Mouse (Mus musculus) embryonic facial prominence, embryonic 13.5 days (tissue): ENCODE measurements at regions not wholly inside any gene's neighbourhood (a gene's known extent, or its start where the extent isn't known, plus 50 kb on each side); places are given as distances from the start of the nearest gene placed in this dataset.
"Not testable (repeated sequence)": the region's sequence is repeated elsewhere in the genome, so short reads cannot be mapped to it uniquely, and the experiment has no call there.

Experiments
- ATAC-seq: fragments of 200-750 bp; cut with Nextera tagmentation; 2 replicates; pipeline ENCODE4 v1.8.0; 2017; ENCODE audit warnings: low read depth; ENCODE audit not compliant: insufficient number of reproducible peaks, insufficient read depth, low FRiP score, low TSS enrichment
- H3K27ac ChIP-seq: fragments of 300-500 bp; sonication (generic); 2 replicates; pipeline ENCODE4 v1.5.1; 2015; ENCODE audit warnings: moderate library complexity, mild to moderate bottlenecking, inconsistent platforms
- H3K27me3 ChIP-seq: fragments of 300-500 bp; sonication (generic); 2 replicates; pipeline ENCODE4 v1.6.1; 2015; ENCODE audit warnings: mild to moderate bottlenecking, inconsistent platforms
- H3K36me3 ChIP-seq: fragments of 300-500 bp; sonication (generic); 2 replicates; pipeline ENCODE4 v1.6.1; 2015; ENCODE audit warnings: mild to moderate bottlenecking, inconsistent platforms
- H3K4me1 ChIP-seq: fragments of 300-500 bp; sonication (generic); 2 replicates; pipeline ENCODE4 v1.6.1; 2015; ENCODE audit warnings: inconsistent platforms
- H3K4me2 ChIP-seq: fragments of 300-500 bp; sonication (generic); 2 replicates; pipeline ENCODE4 v1.6.1; 2015; ENCODE audit warnings: moderate library complexity, mild to moderate bottlenecking, inconsistent platforms
- H3K4me3 ChIP-seq: fragments of 300-500 bp; sonication (generic); 2 replicates; pipeline ENCODE4 v1.5.1; 2015; ENCODE audit warnings: mild to moderate bottlenecking, inconsistent platforms
- H3K9ac ChIP-seq: fragments of 300-500 bp; sonication (generic); 2 replicates; pipeline ENCODE4 v1.6.1; 2015; ENCODE audit warnings: mild to moderate bottlenecking, inconsistent platforms
- H3K9me3 ChIP-seq: fragments of 300-500 bp; sonication (generic); 2 replicates; pipeline ENCODE4 v1.6.1; 2016; ENCODE audit warnings: inconsistent platforms
- WGBS: fragments of 180-500 bp; shearing (Covaris S2); methylation state at CpG from one replicate; pipeline ENCODE4 v1.1.7; 2015; ENCODE audit warnings: mixed read lengths; 5-methylcytosine and 5-hydroxymethylcytosine counted together

DNA sequence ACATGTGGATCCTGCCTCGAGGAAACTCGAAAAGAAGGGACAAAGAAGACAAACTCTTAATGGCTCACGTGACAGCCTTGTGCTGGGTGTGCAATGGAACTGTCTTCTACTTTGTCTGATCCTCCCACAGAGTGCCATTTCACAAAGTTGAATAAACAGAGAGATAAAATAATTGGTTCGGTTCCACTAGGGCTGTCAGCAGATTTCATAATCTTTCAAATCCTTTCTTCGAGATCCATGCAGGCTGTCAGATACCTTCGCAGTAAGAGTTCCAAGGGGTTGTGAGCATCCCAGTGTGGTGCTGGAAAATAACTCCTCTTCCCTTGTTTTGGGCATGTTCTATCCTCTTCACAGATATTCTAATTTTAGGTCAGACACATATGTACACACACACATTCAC, 532.1 kb downstream of the Ets1 start:
- ATAC-seq, result no peak
- 75% methylated on average over 6 of the region's 6 CpGs for WGBS
- Histone ChIP-seq H3K4me3 (no peak overlapping the region), H3K4me2 (no peak overlapping the region), H3K27ac (no peak overlapping the region), H3K9ac (no peak overlapping the region), H3K36me3 (no peaks in the 10 kb centered on the region), H3K27me3 (peaks cover 15% of the 10 kb centered on the region; the same call in 1 of the 2 replicates), H3K4me1 (0 out of 2 replicates have a peak, but pooled peaks cover 3% of the 10 kb centered on the region), H3K9me3 (no peaks in the 10 kb centered on the region)

DNA sequence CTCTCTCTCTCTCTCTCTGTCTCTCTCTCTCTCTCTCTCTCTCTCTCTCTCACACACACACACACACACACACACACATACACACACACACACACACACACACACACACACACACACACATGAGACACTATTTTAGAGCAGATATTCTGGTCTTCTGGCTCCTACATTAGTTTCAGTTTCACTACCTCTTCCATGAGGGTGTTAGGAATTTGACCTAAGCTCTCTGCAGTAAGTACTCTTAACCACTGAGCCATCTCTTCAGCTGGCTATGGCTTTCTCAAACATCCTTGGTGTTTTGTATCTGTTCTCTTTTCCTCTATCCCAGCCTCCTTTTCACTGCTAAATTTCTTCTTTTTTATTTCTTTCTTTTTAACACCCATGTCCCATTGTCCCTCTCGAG, 533.1 kb downstream of the Ets1 start:
- not testable (repeated sequence) for H3K9ac ChIP-seq, H3K4me1 ChIP-seq

DNA sequence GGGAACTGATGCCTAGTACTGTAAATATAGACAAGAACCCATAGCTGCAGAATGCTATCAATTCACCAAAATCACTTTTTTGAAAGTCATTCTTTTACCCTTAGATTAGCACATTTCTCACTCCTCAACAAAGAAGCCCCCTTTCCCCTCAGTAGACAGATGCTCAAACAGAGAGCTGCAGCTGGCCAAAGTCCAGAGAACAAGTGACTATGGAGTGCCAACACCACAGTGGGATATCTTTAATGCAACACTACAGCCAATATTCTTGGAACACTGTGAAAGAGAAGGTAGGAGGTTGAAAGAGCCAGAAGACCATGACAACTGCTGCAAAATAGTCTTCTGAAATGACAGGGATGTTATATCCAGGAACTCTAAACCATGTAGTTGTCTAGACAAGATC, 544.0 kb downstream of the Ets1 start:
- H3K4me3 ChIP-seq, result no peak overlapping the region
- no peak overlapping the region for H3K27ac ChIP-seq
- 0 out of 2 replicates have a peak, but pooled peaks cover 4% of the 10 kb centered on the region for H3K27me3 ChIP-seq
- no peak overlapping the region for H3K9ac ChIP-seq
- H3K9me3 ChIP-seq, result no peaks in the 10 kb centered on the region
- H3K4me1 ChIP-seq, result no peaks in the 10 kb centered on the region
- H3K4me2 ChIP-seq, result no peak overlapping the region
- no peaks in the 10 kb centered on the region for H3K36me3 ChIP-seq
- no peak for ATAC-seq

More for the DNA sequence above, 533.1 kb downstream of the Ets1 start:
- ATAC-seq, H3K36me3 ChIP-seq, H3K4me2 ChIP-seq, H3K4me3 ChIP-seq, H3K9me3 ChIP-seq, H3K27ac ChIP-seq: not testable (repeated sequence)
- H3K27me3 ChIP-seq, result peaks cover 15% of the 10 kb centered on the region; the same call in 1 of the 2 replicates
- 88% methylated on average over 1 of the region's 1 CpGs for WGBS

DNA sequence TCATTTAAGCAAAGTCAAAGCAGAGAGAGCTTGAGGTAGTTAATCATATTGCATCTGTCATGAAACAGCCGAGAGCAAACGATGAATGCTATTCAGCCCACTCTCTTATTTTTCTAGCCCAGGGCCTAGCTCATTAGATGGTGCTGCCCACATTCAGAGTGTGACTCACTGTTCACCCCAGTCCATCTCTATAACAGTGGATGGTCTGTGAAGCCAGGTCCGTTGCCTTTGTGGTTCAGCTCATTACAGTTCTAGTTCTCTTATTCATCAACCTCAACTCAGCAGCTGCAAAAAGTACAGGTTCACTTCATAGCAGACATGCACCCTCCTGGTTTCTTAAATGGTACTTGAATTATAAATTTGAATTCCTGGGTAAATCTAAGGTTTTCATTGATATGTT, 551.2 kb downstream of the Ets1 start:
- H3K4me2 ChIP-seq, result no peak overlapping the region
- no peaks in the 10 kb centered on the region for H3K27me3 ChIP-seq
- WGBS, result 76% methylated on average over 3 of the region's 3 CpGs
- no peak overlapping the region for H3K9ac ChIP-seq
- no peak for ATAC-seq
- H3K36me3 ChIP-seq, result no peaks in the 10 kb centered on the region
- no peaks in the 10 kb centered on the region for H3K4me1 ChIP-seq
- no peaks in the 10 kb centered on the region for H3K9me3 ChIP-seq
- H3K27ac ChIP-seq, result no peak overlapping the region
- H3K4me3 ChIP-seq, result no peak overlapping the region

GRCm38 (mm10) chr9:33209083-33209482, 573.1 kb downstream of the Ets1 start:
- Histone ChIP-seq H3K4me3 (no peak overlapping the region), H3K4me1 (no peaks in the 10 kb centered on the region), H3K9me3 (no peaks in the 10 kb centered on the region), H3K27me3 (no peaks in the 10 kb centered on the region), H3K4me2 (no peak overlapping the region), H3K9ac (no peak overlapping the region), H3K27ac (no peak overlapping the region), H3K36me3 (no peaks in the 10 kb centered on the region)
- 68% methylated on average over 2 of the region's 2 CpGs for WGBS
- no peak for ATAC-seq

GRCm38 (mm10) chr9:33214523-33214922, 578.5 kb downstream of the Ets1 start:
- Histone ChIP-seq H3K4me3 (no peak overlapping the region), H3K36me3 (no peaks in the 10 kb centered on the region), H3K9me3 (no peaks in the 10 kb centered on the region), H3K9ac (no peak overlapping the region), H3K4me1 (no peaks in the 10 kb centered on the region), H3K27me3 (no peaks in the 10 kb centered on the region), H3K4me2 (no peak overlapping the region), H3K27ac (no peak overlapping the region)
- WGBS, result 55% methylated on average over 1 of the region's 1 CpGs
- ATAC-seq, result no peak

- 79% methylated on average over 4 of the region's 4 CpGs for WGBS
- Histone ChIP-seq H3K9me3 (no peaks in the 10 kb centered on the region), H3K4me3 (no peak overlapping the region)
Observed at GRCm38 (mm10) chr9:33220981-33221380, 585.0 kb downstream of the Ets1 start.

DNA sequence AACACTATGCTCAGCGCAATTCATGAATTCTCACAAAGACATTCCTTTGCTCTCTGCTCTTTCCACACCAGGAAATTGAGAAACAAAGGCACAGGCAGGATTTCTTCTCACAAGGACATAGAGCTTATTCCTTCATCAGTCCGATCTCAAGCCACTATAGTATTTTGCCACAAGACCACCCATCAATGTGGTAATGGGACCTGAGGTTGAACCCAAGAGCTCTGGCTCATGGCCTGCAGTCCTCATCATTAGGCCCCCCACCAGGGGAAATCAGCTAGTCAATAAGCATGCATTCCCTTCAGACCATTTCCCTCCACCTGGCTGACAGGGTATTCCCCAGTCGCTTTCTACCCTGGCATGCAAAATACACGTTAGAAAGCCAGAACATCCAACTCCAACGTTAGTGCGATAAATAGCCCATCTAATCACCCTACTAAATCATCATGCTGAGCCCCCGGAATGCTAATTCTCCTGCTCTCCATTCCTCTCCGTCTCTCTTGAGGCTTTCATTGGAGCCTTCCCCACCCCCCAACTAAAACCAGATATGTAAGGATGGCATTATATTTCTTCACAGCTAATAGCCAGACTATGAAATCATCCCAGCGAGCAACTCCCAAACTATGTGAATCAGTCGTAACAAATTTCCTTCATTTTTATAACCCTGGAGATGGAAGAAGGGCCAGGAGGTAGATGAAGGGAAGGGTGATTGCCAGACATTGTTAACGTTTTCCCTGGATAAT, 586.2 kb downstream of the Ets1 start:
- no peak overlapping the region for H3K4me3 ChIP-seq
- H3K9me3 ChIP-seq, result no peaks in the 10 kb centered on the region
- no peak for ATAC-seq

More at GRCm38 (mm10) chr9:33220981-33221380, 585.0 kb downstream of the Ets1 start:
- Histone ChIP-seq H3K36me3 (no peaks in the 10 kb centered on the region), H3K27ac (no peak overlapping the region), H3K9ac (no peak overlapping the region), H3K27me3 (no peaks in the 10 kb centered on the region), H3K4me2 (no peak overlapping the region), H3K4me1 (peaks cover 6% of the 10 kb centered on the region)
- ATAC-seq, result no peak

GRCm38 (mm10) chr9:33233699-33234131, 597.7 kb downstream of the Ets1 start:
- Histone ChIP-seq H3K27ac (no peak overlapping the region), H3K4me3 (no peak overlapping the region)
- ATAC-seq, result no peak

More for the DNA sequence above, 586.2 kb downstream of the Ets1 start:
- Histone ChIP-seq H3K4me1 (peaks cover 6% of the 10 kb centered on the region), H3K36me3 (no peaks in the 10 kb centered on the region), H3K4me2 (no peak overlapping the region), H3K27ac (no peak overlapping the region), H3K9ac (no peak overlapping the region), H3K27me3 (no peaks in the 10 kb centered on the region)
- WGBS, result 50% methylated on average over 11 of the region's 11 CpGs

GRCm38 (mm10) chr9:33238190-33238589, 602.2 kb downstream of the Ets1 start:
- Histone ChIP-seq H3K4me3 (no peak overlapping the region), H3K9ac (no peak overlapping the region), H3K4me1 (0 out of 2 replicates have a peak, but pooled peaks cover 5% of the 10 kb centered on the region), H3K27ac (no peak overlapping the region), H3K36me3 (no peaks in the 10 kb centered on the region), H3K27me3 (no peaks in the 10 kb centered on the region), H3K4me2 (no peak overlapping the region), H3K9me3 (no peaks in the 10 kb centered on the region)
- no peak for ATAC-seq
- WGBS, result 83% methylated on average over 2 of the region's 2 CpGs

More at GRCm38 (mm10) chr9:33233699-33234131, 597.7 kb downstream of the Ets1 start:
- Histone ChIP-seq H3K4me2 (no peak overlapping the region), H3K27me3 (no peaks in the 10 kb centered on the region), H3K36me3 (no peaks in the 10 kb centered on the region), H3K9ac (no peak overlapping the region), H3K9me3 (no peaks in the 10 kb centered on the region), H3K4me1 (0 out of 2 replicates have a peak, but pooled peaks cover 5% of the 10 kb centered on the region)
- 28% methylated on average over 9 of the region's 9 CpGs for WGBS

DNA sequence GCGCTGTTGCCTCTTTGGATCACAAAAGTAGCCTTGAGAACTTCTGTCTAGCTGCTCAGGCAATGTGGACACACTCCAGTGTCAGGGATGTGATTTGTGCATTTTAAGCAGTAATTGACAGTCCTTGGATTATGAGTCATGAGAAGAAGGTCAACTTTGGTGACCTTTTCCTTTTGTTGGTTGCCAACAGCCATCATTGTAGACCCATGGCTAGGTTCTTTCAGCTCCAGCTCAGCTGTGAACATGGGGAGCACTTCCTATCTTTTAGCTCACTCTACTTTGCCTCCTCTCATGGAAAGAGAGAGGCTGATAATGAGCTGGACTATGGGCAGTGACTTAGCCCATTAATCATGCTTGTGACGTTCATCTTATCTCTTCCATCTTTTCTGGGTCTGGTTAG, 602.8 kb downstream of the Ets1 start:
- Histone ChIP-seq H3K4me3 (no peak overlapping the region), H3K36me3 (no peaks in the 10 kb centered on the region), H3K9me3 (no peaks in the 10 kb centered on the region), H3K27me3 (no peaks in the 10 kb centered on the region), H3K4me2 (no peak overlapping the region), H3K4me1 (0 out of 2 replicates have a peak, but pooled peaks cover 1% of the 10 kb centered on the region), H3K27ac (no peak overlapping the region), H3K9ac (no peak overlapping the region)
- no peak for ATAC-seq
- 68% methylated on average over 2 of the region's 2 CpGs for WGBS

DNA sequence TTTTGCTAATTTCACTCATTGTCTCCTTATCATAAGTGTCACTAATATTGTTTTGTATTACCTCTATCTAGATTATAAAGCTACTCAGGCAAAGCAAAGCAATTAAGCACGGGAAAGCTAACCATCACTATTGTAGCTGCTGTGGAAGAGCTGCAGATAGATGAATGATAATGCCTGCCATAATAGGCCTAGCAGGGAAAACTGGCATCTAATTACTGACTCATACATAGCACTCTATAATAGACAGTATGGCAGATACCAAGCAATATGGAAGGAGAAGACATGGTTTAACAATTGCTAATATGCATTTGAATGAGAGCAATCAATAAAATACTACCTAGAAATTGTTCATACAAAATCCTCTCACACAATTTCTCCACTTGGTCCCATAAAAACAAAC, 604.5 kb downstream of the Ets1 start:
- 72% methylated on average over 1 of the region's 1 CpGs for WGBS
- Histone ChIP-seq H3K9me3 (no peaks in the 10 kb centered on the region), H3K27ac (no peak overlapping the region), H3K4me3 (no peak overlapping the region), H3K4me1 (no peaks in the 10 kb centered on the region), H3K27me3 (no peaks in the 10 kb centered on the region), H3K9ac (no peak overlapping the region), H3K36me3 (no peaks in the 10 kb centered on the region), H3K4me2 (no peak overlapping the region)
- no peak for ATAC-seq
